Mouse (Mus musculus) stomach, postnatal 0 days (tissue): ENCODE data around the gene Insm2. TPM values are rescaled to one million over a fixed set of nuclear protein-coding genes. Genes with fewer than 3 reads are reported as not detected.

ENCODE experiments used
- ATAC-seq: fragments of 200-750 bp; cut with Nextera tagmentation; 2 replicates; pipeline ENCODE4 v1.8.0; 2017; ENCODE audit not compliant: low FRiP score, low TSS enrichment
- DNase-seq: peaks from one replicate; pipeline ENCODE4 v3.0.0-alpha.2; 2016; ENCODE audit warnings: low spot score
- H3K27ac ChIP-seq: fragments of 300-500 bp; sonication (generic); replicated peaks from 2 replicates; pipeline ENCODE4 v1.5.1; 2014; ENCODE audit warnings: mild to moderate bottlenecking, control low read depth
- H3K27me3 ChIP-seq: fragments of 300-500 bp; sonication (generic); 2 replicates; pipeline ENCODE4 v1.6.1; 2014; ENCODE audit warnings: low read length; ENCODE audit not compliant: control insufficient read depth, insufficient read depth
- H3K36me3 ChIP-seq: fragments of 300-500 bp; sonication (generic); 2 replicates; pipeline ENCODE4 v1.6.1; 2014; ENCODE audit warnings: low read length, mixed read lengths; ENCODE audit not compliant: control insufficient read depth, insufficient read depth
- H3K4me1 ChIP-seq: fragments of 300-500 bp; sonication (generic); replicated peaks from 2 replicates; pipeline ENCODE4 v1.6.1; 2014; ENCODE audit warnings: antibody characterized with exemption; ENCODE audit not compliant: control insufficient read depth, insufficient read depth
- H3K4me2 ChIP-seq: fragments of 300-500 bp; sonication (generic); replicated peaks from 2 replicates; pipeline ENCODE4 v1.6.1; 2014; ENCODE audit warnings: low read depth, mild to moderate bottlenecking, control low read depth, moderate library complexity
- H3K4me3 ChIP-seq: fragments of 300-500 bp; sonication (generic); 2 replicates; pipeline ENCODE4 v1.5.1; 2014; ENCODE audit warnings: low read depth, low read length, control low read depth
- H3K9ac ChIP-seq: fragments of 300-500 bp; sonication (generic); 2 replicates; pipeline ENCODE4 v1.6.1; 2014; ENCODE audit warnings: mild to moderate bottlenecking, low read length, control low read depth, mixed read lengths
- H3K9me3 ChIP-seq: fragments of 300-500 bp; sonication (generic); 2 replicates; pipeline ENCODE4 v1.6.1; 2016; ENCODE audit warnings: low read length; ENCODE audit not compliant: control insufficient read depth
- CTCF ChIP-seq: IDR thresholded peaks from 2 replicates; pipeline ENCODE4 v1.5.1; 2016; ENCODE audit warnings: antibody characterized with exemption, low read depth, mild to moderate bottlenecking, moderate library complexity
- EP300 ChIP-seq: optimal IDR thresholded peaks from 2 replicates; pipeline ENCODE3; 2016; ENCODE audit warnings: antibody characterized with exemption
- WGBS: fragments of 180-500 bp; shearing (Covaris S2); extraction: QIAGEN DNeasy Blood & Tissue Kit; methylation state at CpG from one replicate; pipeline ENCODE4 v1.1.7; 2014; 5-methylcytosine and 5-hydroxymethylcytosine counted together
- polyA plus RNA-seq: library from polyadenylated mRNA; unstranded; fragments of >200 nt; fragmentation: Nextera tagmentation; extraction: Ambion mirVana; gene quantifications from 2 replicates; pipeline ENCODE4 v1.2.1, GENCODE M21; 2015

Gene Insm2
- polyA plus RNA-seq, 1 experiment from 2014 or later = 0.04 TPM

DNA sequence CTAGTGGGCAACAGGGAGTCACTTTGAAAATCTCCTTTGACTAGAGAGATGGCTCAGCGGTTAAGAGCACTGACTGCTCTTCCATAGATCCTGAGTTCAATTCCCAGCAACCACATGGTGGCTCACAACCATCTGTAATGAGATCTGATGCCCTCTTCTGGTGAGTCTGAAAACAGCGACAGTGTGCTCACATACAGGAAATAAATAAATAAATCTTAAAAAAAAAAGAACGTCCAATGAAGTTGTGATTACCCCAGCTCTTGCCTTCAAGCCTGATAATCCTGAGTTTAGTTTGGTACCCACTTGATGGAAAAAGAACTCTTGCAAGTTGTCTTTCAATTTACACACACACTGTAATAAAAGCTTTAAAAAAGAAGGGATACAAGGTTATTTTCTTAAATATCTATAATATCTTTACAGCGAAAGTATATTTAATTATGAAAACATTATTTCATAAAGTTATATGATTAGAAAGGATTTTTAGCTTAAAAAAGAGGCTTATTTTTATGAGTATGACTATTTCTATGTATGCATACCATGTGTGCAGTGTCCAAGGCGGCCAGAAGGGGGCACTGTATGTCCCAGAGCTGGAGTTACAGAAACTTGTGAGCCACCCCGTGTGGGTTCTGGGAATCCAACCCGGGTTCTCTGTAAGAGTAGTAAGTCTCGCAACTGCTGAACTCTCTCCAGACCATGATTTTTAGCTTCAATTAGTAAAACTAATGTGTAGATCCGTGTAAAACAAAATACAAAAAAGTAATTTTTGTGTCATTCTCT, 34.9 kb upstream of the Insm2 start:
- TF ChIP-seq EP300 (no peak), CTCF (peak; percentile 13; the same call in 1 of the 2 replicates)
- Histone ChIP-seq H3K4me3 (no peak overlapping the region), H3K9ac (no peak overlapping the region), H3K4me2 (no peak overlapping the region), H3K36me3 (no peaks in the 10 kb centered on the region), H3K27ac (no peak overlapping the region), H3K27me3 (no peaks in the 10 kb centered on the region), H3K4me1 (no peaks in the 10 kb centered on the region), H3K9me3 (no peaks in the 10 kb centered on the region)
- ATAC-seq (no peak), DNase-seq (no peak)
- WGBS = 89% methylated on average over 9 of the region's 9 CpGs

DNA sequence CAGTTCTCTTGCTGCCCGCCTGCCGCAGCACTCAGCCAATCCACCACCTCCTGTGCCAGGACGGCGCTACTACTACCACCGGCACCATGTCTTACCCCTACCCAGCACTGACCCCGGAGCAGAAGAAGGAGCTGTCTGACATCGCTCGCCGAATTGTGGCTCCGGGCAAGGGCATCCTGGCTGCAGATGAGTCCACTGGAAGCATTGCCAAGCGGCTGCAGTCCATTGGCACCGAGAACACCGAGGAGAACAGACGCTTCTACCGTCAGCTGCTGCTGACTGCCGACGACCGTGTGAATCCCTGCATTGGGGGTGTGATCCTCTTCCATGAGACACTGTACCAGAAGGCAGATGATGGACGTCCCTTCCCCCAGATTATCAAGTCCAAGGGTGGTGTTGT, 34.0 kb upstream of the Insm2 start, which contains the start of gene Aldoart2:
Gene Aldoart2 (plus strand): TSS at position 34 of the 400 bp plus-strand sequence.
- WGBS = 97% methylated on average over 19 of the region's 19 CpGs
- no peak within 1 kb of the TSS for H3K27ac ChIP-seq
- no peak within 1 kb of the TSS for H3K4me2 ChIP-seq
- no peaks in the 10 kb centered on the region for H3K9me3 ChIP-seq
- H3K9ac ChIP-seq = no peak within 1 kb of the TSS
- H3K27me3 ChIP-seq = no peaks in the 10 kb centered on the region
- H3K36me3 ChIP-seq = no peaks in the 10 kb centered on the region
- no peak within 1 kb of the TSS for H3K4me3 ChIP-seq
- H3K4me1 ChIP-seq = no peaks in the 10 kb centered on the region
- ATAC-seq = no peak
- TF ChIP-seq CTCF = no peak
- TF ChIP-seq EP300 = no peak
- no peak for DNase-seq

DNA sequence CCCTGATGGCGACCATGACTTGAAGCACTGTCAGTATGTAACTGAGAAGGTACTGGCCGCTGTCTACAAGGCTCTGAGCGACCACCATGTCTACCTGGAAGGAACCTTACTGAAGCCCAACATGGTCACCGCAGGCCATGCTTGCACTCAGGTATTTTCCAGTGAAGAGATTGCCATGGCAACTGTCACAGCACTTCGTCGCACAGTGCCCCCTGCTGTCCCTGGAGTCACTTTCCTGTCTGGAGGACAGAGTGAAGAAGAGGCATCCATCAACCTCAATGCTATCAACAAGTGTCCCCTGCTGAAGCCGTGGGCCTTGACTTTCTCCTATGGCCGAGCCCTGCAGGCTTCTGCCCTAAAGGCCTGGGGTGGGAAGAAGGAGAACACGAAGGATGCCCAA, 33.4 kb upstream of the Insm2 start:
- no peaks in the 10 kb centered on the region for H3K4me1 ChIP-seq
- H3K27me3 ChIP-seq = no peaks in the 10 kb centered on the region
- no peak overlapping the region for H3K27ac ChIP-seq
- H3K4me2 ChIP-seq = no peak overlapping the region
- H3K9me3 ChIP-seq = no peaks in the 10 kb centered on the region
- H3K4me3 ChIP-seq = no peak overlapping the region
- 77% methylated on average over 9 of the region's 9 CpGs for WGBS
- no peak for ATAC-seq
- H3K36me3 ChIP-seq = no peaks in the 10 kb centered on the region
- TF ChIP-seq CTCF (no peak), EP300 (no peak)
- H3K9ac ChIP-seq = no peak overlapping the region
- DNase-seq = no peak

DNA sequence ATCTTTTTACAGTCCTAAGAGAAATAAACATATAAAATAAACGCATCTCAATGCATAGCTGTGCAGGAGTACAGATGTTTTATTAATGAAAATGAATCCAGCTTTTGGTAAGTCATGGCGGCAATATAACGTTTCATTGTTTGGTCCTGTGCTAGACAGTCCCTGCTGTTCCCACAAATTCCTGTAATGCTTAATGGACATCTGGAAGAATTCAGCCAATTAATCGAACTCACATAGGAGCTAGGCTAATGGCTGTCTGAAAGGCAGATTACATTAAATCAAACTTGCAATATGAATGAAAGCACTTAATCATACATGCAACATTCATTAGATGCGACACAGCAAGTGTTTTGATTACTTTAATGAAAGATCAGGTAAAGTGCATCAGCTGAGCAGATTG, 32.4 kb upstream of the Insm2 start:
- DNase-seq (no peak), ATAC-seq (no peak)
- Histone ChIP-seq H3K4me3 (no peak overlapping the region), H3K4me2 (no peak overlapping the region), H3K36me3 (no peaks in the 10 kb centered on the region), H3K9ac (no peak overlapping the region), H3K27me3 (no peaks in the 10 kb centered on the region), H3K27ac (no peak overlapping the region), H3K4me1 (no peaks in the 10 kb centered on the region), H3K9me3 (no peaks in the 10 kb centered on the region)
- WGBS = 57% methylated on average over 5 of the region's 5 CpGs
- TF ChIP-seq CTCF (no peak), EP300 (no peak)

DNA sequence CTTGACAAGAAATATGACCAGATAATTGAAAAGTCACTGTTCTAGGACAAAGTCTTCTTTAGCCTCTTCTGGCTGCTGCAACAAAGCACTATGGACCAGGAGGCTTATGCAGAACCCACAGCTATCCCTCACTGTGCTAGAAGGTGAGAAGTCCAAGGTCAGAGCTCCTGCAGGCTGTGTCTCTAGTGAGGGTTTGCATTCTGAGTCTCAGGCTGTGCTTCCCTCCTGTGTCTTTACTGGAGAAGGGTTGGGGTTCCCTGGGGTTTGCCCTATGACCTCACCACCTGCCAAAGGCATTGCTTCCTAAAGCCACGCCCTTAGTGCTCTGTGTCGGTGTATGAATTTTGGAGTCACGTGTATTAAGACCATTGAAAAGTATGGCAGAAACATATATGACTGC, 30.8 kb upstream of the Insm2 start:
- 75% methylated on average over 3 of the region's 3 CpGs for WGBS

DNA sequence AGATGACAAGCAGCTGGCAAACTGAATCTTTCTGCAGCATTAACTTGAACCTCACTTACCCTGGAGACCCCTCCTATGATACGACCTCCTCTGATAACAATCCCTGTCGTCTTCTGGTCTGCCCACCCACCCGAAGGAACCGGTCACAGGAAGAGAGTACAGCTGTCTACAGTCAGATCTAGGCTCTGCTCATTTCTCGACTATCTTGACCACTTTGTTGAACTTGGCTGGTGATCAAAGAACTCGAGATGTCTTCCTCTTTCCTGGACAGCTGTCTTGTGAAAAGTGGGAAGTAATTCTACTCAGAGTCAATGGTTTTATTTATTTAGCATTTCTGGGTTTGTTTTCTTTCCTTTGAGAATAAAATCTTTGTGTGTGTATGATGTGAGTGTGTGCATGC, 29.6 kb upstream of the Insm2 start:
- H3K9me3 ChIP-seq = no peaks in the 10 kb centered on the region
- H3K9ac ChIP-seq = no peak overlapping the region
- H3K27me3 ChIP-seq = no peaks in the 10 kb centered on the region
- no peaks in the 10 kb centered on the region for H3K36me3 ChIP-seq
- TF ChIP-seq CTCF (no peak), EP300 (no peak)
- no peak overlapping the region for H3K27ac ChIP-seq
- no peaks in the 10 kb centered on the region for H3K4me1 ChIP-seq
- no peak overlapping the region for H3K4me2 ChIP-seq
- DNase-seq (no peak), ATAC-seq (no peak)
- WGBS = 40% methylated on average over 6 of the region's 6 CpGs
- no peak overlapping the region for H3K4me3 ChIP-seq

More for the DNA sequence above, 30.8 kb upstream of the Insm2 start:
- Histone ChIP-seq H3K4me2 (no peak overlapping the region), H3K9me3 (no peaks in the 10 kb centered on the region), H3K27me3 (no peaks in the 10 kb centered on the region), H3K4me3 (no peak overlapping the region), H3K36me3 (no peaks in the 10 kb centered on the region), H3K27ac (no peak overlapping the region), H3K9ac (no peak overlapping the region), H3K4me1 (no peaks in the 10 kb centered on the region)
- TF ChIP-seq CTCF = no peak
- no peak for TF ChIP-seq EP300
- ATAC-seq (no peak), DNase-seq (no peak)
